Mouse (Mus musculus): ENCODE measurements at regions not wholly inside any gene's neighbourhood (a gene's known extent, or its start where the extent isn't known, plus 50 kb on each side); places are given as distances from the start of the nearest gene placed in this dataset.

DNA sequence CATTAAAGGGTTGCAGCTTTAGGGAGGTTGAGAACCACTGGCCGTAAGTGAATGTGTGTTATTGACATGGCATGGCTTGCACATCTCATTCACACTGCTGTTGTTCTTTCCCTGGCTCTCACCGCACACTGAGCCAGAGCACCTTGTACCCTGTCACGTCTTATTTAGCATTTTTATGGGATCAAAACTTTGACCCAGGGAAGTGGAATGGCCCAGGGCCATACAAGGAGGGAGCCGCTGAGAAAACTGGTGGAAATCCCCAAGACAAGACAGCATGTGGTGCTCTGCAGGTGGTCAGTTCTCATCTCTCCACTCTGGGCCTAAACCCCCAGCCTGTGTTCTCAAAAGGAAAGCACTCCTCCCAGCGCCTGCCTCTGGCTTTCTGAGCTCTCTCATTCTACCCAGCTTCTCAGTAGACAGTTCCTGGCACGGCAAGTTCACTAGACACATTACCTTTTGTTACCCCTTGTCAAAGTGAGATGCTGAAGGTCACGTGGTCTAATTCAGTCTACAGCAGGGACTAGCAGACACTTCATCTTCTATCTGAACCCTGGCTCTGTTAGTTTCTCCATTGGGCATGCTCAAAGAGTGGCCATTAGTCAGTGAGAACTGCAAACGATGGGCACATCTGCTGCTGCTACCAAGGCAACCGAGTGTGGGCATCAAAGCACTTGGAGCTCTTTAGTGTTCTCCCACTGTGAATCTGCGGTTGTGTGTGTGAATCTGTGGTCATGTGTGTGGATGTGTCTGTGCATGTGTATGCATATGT, 96.2 kb upstream of the Bod1 start:
- Histone ChIP-seq H3K4me2 (ENCODE audit: low read depth, low read length) (no peak overlapping the region), H3K4me1 (ENCODE audit: control insufficient read depth, insufficient read depth, low read length) (no peaks in the 10 kb centered on the region), H3K9ac (replicated peaks; ENCODE audit: low read length) (no peak overlapping the region), H3K27me3 (ENCODE audit: control insufficient read depth, insufficient read depth, low read length) (no peaks in the 10 kb centered on the region), H3K36me3 (replicated peaks; ENCODE audit: control insufficient read depth, insufficient read depth, low read depth, low read length) (no peaks in the 10 kb centered on the region), H3K4me3 (ENCODE audit: low read depth, low read length) (no peak overlapping the region), H3K9me3 (replicated peaks; ENCODE audit: control insufficient read depth, low read length) (no peaks in the 10 kb centered on the region), H3K27ac (replicated peaks; ENCODE audit: low read depth, low read length) (no peak overlapping the region)
- DNase-seq (ENCODE audit: low spot score), result no peak
- WGBS, result 57% methylated on average over 10 of the region's 10 CpGs
- no peak for ATAC-seq (replicated peaks; ENCODE audit: insufficient number of reproducible peaks, low FRiP score, low TSS enrichment, low read depth)

DNA sequence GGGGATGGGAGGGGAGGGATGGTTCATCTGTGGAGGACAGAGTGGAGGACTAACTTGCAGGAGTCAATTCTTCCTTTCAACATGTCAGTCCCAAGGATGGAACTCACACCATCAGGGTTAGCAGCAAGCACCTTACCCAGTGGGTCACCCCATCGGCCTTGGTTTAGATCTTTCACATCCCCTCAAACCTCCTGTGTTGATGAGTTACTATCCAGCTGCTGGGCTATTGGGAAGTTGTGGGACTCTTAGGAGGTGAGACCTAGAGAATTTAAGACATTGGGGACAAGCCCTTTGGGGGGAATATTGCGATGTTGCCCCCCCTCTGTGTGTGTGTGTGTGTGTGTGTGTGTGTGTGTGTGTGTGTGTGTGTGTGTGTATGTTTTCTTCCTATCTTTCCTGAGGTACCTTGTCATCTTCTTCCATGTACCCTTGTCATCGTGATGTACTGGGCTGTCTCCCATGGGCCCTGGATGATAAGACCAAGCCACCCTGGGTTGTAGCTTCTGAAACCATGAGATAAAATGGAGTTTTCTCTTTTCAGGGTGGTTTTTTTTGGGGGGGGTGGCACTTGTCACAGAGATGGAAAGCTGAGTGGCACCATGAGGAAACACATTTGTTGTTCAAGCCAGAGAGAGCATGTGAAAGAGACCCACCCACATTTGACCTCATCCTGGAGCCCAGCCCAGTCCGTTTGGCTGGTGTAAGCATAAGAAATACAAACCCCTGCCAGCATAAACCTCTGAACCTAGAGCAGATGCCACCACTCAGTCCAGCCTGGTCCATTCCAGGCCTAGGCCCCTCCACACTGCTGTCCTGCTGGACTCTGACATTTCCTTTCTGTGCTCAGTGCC, 98.3 kb upstream of the Bod1 start:
- Histone ChIP-seq H3K4me3 (ENCODE audit: low read depth, low read length) (no peak overlapping the region), H3K27me3 (ENCODE audit: control insufficient read depth, insufficient read depth, low read length) (no peaks in the 10 kb centered on the region), H3K9ac (replicated peaks; ENCODE audit: low read length) (no peak overlapping the region), H3K36me3 (replicated peaks; ENCODE audit: control insufficient read depth, insufficient read depth, low read depth, low read length) (no peaks in the 10 kb centered on the region), H3K27ac (replicated peaks; ENCODE audit: low read depth, low read length) (no peak overlapping the region), H3K4me2 (ENCODE audit: low read depth, low read length) (no peak overlapping the region), H3K4me1 (ENCODE audit: control insufficient read depth, insufficient read depth, low read length) (no peaks in the 10 kb centered on the region), H3K9me3 (replicated peaks; ENCODE audit: control insufficient read depth, low read length) (no peaks in the 10 kb centered on the region)
- no peak for DNase-seq (ENCODE audit: low spot score)
- ATAC-seq (replicated peaks; ENCODE audit: insufficient number of reproducible peaks, low FRiP score, low TSS enrichment, low read depth), result no peak; the same call in 1 of the 2 replicates
- 83% methylated on average over 4 of the region's 4 CpGs for WGBS

DNA sequence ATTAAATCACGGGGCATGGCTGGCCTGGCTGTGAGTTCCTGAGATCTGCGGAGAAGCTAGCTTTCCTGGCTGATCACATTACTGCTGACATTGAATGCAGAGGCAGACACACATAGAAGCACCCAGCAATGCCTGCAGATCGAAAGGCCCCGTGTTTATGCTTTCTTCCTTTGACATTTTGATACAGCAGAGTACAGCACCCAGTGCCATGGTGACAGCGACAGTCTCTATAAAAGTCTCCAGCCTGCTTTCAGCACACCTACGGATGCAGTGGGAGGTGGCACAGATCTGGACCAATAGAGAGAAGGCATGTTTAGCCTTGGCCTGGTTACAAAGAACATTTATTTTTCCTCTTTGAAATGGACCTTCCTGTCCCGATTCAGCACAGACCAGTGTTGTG, 99.2 kb upstream of the Bod1 start:
- H3K36me3 ChIP-seq (replicated peaks; ENCODE audit: control insufficient read depth, insufficient read depth, low read depth, low read length), result no peaks in the 10 kb centered on the region
- no peaks in the 10 kb centered on the region for H3K4me1 ChIP-seq (ENCODE audit: control insufficient read depth, insufficient read depth, low read length)
- DNase-seq (ENCODE audit: low spot score) (no peak), ATAC-seq (replicated peaks; ENCODE audit: insufficient number of reproducible peaks, low FRiP score, low TSS enrichment, low read depth) (no peak)
- no peaks in the 10 kb centered on the region for H3K27me3 ChIP-seq (ENCODE audit: control insufficient read depth, insufficient read depth, low read length)
- no peaks in the 10 kb centered on the region for H3K9me3 ChIP-seq (replicated peaks; ENCODE audit: control insufficient read depth, low read length)
- no peak overlapping the region for H3K4me3 ChIP-seq (ENCODE audit: low read depth, low read length)
- 71% methylated on average over 7 of the region's 7 CpGs for WGBS
- H3K4me2 ChIP-seq (ENCODE audit: low read depth, low read length), result no peak overlapping the region
- no peak overlapping the region for H3K9ac ChIP-seq (replicated peaks; ENCODE audit: low read length)
- no peak overlapping the region for H3K27ac ChIP-seq (replicated peaks; ENCODE audit: low read depth, low read length)

DNA sequence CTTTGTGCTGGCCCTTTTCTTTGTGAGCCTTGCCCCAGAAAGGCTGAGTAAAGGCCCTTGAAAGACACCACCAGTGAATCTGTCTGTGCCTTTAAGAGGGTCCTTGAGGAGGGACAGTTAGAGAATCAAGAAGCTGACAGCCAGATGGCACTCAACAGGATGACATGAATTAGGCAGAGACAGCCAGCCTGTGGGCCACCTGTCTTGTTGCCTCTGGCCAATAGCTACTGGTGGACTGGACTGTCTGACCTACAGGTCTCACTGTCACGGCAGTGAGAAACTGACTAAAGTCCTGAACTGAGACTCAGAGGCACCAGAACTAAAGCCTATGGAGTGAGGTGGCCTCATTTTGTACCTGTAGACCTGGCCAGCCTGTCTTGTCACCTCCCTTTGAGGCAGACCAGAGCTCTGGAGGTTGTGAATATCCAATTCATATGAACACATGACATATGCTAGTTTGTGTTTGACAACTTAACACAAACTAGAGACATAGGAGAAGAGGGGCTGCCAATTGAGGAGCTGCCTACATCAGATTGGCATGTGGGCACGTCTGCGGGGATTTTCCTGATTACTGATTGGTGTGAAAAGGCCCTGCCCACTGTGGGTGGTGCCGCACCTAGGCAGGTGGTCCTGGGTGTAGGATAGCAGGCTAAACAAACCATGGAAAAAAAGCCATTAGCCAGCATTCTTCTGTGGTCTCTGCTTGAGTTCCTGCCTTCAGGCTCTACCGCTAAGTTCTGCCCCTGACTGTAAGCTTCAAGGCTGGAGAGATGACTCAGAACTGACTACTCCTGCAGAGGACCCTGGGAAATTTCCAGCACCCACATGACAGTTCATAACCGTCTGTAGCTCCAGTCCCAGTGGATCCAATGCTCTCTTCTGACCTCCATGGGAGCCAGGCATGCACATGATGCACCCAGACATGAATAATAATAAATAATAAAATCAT, 100.1 kb upstream of the Bod1 start:
- no peak overlapping the region for H3K4me2 ChIP-seq (ENCODE audit: low read depth, low read length)
- no peaks in the 10 kb centered on the region for H3K27me3 ChIP-seq (ENCODE audit: control insufficient read depth, insufficient read depth, low read length)
- WGBS, result 74% methylated on average over 6 of the region's 6 CpGs
- no peak for DNase-seq (ENCODE audit: low spot score)
- H3K9ac ChIP-seq (replicated peaks; ENCODE audit: low read length), result no peak overlapping the region
- H3K36me3 ChIP-seq (replicated peaks; ENCODE audit: control insufficient read depth, insufficient read depth, low read depth, low read length), result no peaks in the 10 kb centered on the region
- no peak for ATAC-seq (replicated peaks; ENCODE audit: insufficient number of reproducible peaks, low FRiP score, low TSS enrichment, low read depth)
- H3K4me3 ChIP-seq (ENCODE audit: low read depth, low read length), result no peak overlapping the region
- no peaks in the 10 kb centered on the region for H3K9me3 ChIP-seq (replicated peaks; ENCODE audit: control insufficient read depth, low read length)
- H3K27ac ChIP-seq (replicated peaks; ENCODE audit: low read depth, low read length), result no peak overlapping the region
- H3K4me1 ChIP-seq (ENCODE audit: control insufficient read depth, insufficient read depth, low read length), result no peaks in the 10 kb centered on the region

DNA sequence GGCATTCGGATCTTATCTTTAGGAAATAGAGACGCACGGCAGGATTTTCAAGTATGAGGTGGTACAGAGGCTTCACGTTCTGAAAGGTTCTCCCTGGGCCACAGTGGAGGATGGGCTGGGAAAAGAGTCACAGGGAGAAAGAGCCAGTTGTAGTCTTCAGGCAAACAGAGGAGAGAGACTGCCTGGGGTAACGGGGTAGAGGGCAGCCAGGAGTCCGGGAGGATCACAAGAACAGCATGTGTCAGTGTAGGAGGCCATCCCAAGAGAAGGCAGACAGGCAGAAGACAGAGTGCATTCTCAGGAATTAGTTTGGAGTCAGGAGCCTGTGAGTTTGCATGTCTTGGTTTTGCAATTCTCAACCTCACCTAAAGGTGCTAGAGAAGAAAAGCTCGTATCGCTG, 94.5 kb upstream of the Cpeb4 start:
- Histone ChIP-seq H3K9me3 (replicated peaks; ENCODE audit: control insufficient read depth, low read length) (no peaks in the 10 kb centered on the region), H3K4me2 (ENCODE audit: low read depth, low read length) (no peak overlapping the region)
- no peak for ATAC-seq (replicated peaks; ENCODE audit: insufficient number of reproducible peaks, low FRiP score, low TSS enrichment, low read depth)

DNA sequence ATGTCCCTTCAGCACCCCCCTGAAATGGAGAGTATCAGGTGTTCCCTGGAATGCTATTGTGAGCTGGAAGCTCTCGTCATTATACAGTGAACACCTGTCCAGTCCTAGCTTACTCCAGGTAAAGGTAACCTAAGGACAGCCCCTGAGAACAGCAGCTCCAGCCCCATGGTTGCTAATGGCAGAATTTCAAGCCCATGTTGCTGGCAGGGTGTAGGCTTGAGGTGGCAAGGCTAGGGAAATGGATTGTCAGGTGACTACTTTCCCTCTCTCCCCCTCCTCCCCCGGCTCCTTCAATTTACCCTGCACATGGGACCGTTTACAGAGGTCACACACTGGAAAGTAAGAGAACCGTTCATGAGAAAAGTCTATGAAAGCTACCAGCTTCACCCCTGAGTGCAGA, 93.2 kb upstream of the Cpeb4 start:
- Histone ChIP-seq H3K4me2 (ENCODE audit: low read depth, low read length) (no peak overlapping the region), H3K4me3 (ENCODE audit: low read depth, low read length) (no peak overlapping the region), H3K4me1 (ENCODE audit: control insufficient read depth, insufficient read depth, low read length) (no peaks in the 10 kb centered on the region), H3K36me3 (replicated peaks; ENCODE audit: control insufficient read depth, insufficient read depth, low read depth, low read length) (no peaks in the 10 kb centered on the region), H3K27ac (replicated peaks; ENCODE audit: low read depth, low read length) (no peak overlapping the region), H3K9me3 (replicated peaks; ENCODE audit: control insufficient read depth, low read length) (no peaks in the 10 kb centered on the region), H3K27me3 (ENCODE audit: control insufficient read depth, insufficient read depth, low read length) (no peaks in the 10 kb centered on the region), H3K9ac (replicated peaks; ENCODE audit: low read length) (no peak overlapping the region)
- DNase-seq (ENCODE audit: low spot score) (no peak), ATAC-seq (replicated peaks; ENCODE audit: insufficient number of reproducible peaks, low FRiP score, low TSS enrichment, low read depth) (no peak; the same call in 1 of the 2 replicates)
- WGBS, result 48% methylated on average over 4 of the region's 4 CpGs

More for the DNA sequence above, 94.5 kb upstream of the Cpeb4 start:
- no peak overlapping the region for H3K4me3 ChIP-seq (ENCODE audit: low read depth, low read length)
- H3K9ac ChIP-seq (replicated peaks; ENCODE audit: low read length), result no peak overlapping the region
- H3K4me1 ChIP-seq (ENCODE audit: control insufficient read depth, insufficient read depth, low read length), result no peaks in the 10 kb centered on the region
- no peaks in the 10 kb centered on the region for H3K27me3 ChIP-seq (ENCODE audit: control insufficient read depth, insufficient read depth, low read length)
- no peaks in the 10 kb centered on the region for H3K36me3 ChIP-seq (replicated peaks; ENCODE audit: control insufficient read depth, insufficient read depth, low read depth, low read length)
- DNase-seq (ENCODE audit: low spot score), result no peak
- H3K27ac ChIP-seq (replicated peaks; ENCODE audit: low read depth, low read length), result no peak overlapping the region
- WGBS, result 81% methylated on average over 8 of the region's 8 CpGs

DNA sequence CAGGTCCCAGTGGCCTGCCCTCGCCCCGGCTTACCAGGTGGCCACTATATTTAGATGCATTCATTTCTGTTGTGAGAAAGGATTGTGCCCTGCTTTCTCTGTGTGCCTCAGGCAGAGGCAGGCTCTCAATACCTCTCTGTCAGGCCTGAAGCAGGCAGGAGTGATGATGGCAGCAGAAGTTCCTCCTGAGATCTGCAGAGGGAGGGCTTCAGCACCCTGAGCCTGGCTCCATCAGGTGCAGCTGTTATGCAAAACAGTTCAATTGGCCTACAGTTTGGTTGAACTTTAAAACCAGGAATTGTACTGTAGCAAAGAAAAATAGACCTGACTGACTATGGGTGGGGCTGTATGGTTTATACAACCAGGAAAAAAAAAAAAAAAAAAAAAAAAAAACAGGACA, 92.7 kb upstream of the Cpeb4 start:
- no peak for DNase-seq (ENCODE audit: low spot score)
- no peaks in the 10 kb centered on the region for H3K36me3 ChIP-seq (replicated peaks; ENCODE audit: control insufficient read depth, insufficient read depth, low read depth, low read length)
- no peaks in the 10 kb centered on the region for H3K27me3 ChIP-seq (ENCODE audit: control insufficient read depth, insufficient read depth, low read length)
- ATAC-seq (replicated peaks; ENCODE audit: insufficient number of reproducible peaks, low FRiP score, low TSS enrichment, low read depth), result no peak
- no peaks in the 10 kb centered on the region for H3K9me3 ChIP-seq (replicated peaks; ENCODE audit: control insufficient read depth, low read length)
- H3K4me1 ChIP-seq (ENCODE audit: control insufficient read depth, insufficient read depth, low read length), result no peaks in the 10 kb centered on the region
- H3K9ac ChIP-seq (replicated peaks; ENCODE audit: low read length), result no peak overlapping the region
- H3K4me2 ChIP-seq (ENCODE audit: low read depth, low read length), result no peak overlapping the region
- H3K4me3 ChIP-seq (ENCODE audit: low read depth, low read length), result no peak overlapping the region
- no peak overlapping the region for H3K27ac ChIP-seq (replicated peaks; ENCODE audit: low read depth, low read length)
- WGBS, result 84% methylated on average over 2 of the region's 2 CpGs

Measured in embryonic facial prominence, embryonic 11.5 days (tissue).